ENCODE assay signal across 20 mouse cellular contexts in genomic region chr2:162332066-162332683, GRCm38 (mm10).
DNase-seq lines count a peak whose midpoint lies in the region; ATAC-seq and TF ChIP-seq lines count a peak whose summit lies in the region.
"Had no signal": no experiment of that assay in that cellular context is flagged by ENCODE, and none has a peak within 500 bp of the region (broad histone marks: within the 10 kb centered on the region; RNA-seq: fewer than 3 reads in every experiment).

No protein-coding gene starts in this region.

- no peak for TF ChIP-seq POLR2A in brain, embryonic 14.5 days (IDR thresholded peaks at IDR 0.05; ENCODE audit: borderline replicate concordance, extremely low read depth, insufficient read depth, insufficient read length, poor library complexity, severe bottlenecking)

- H3K4me1 ChIP-seq in forebrain, embryonic 11.5 days (replicated peaks; ENCODE audit: control insufficient read depth, insufficient read depth, low read length), result no peaks in the 10 kb centered on the region; the same call in 1 of the 2 replicates
- H3K4me1 ChIP-seq in forebrain, postnatal 0 days (ENCODE audit: insufficient read depth), result no peaks in the 10 kb centered on the region
- H3K4me1 ChIP-seq in midbrain, embryonic 12.5 days, result peaks cover 16% of the 10 kb centered on the region
- peaks cover 2% of the 10 kb centered on the region; the same call in 1 of the 2 replicates for H3K4me1 ChIP-seq in midbrain, embryonic 14.5 days (ENCODE audit: control insufficient read depth, insufficient read depth, low read length)
- H3K4me1 ChIP-seq: embryonic facial prominence, embryonic 12.5 days; heart, embryonic 15.5 days had no signal

- peak; percentile 83 for ATAC-seq in forebrain, embryonic 11.5 days (replicated peaks; ENCODE audit: low FRiP score)
- no peak for ATAC-seq in forebrain, postnatal 0 days
- peak; percentile 49 for ATAC-seq in midbrain, embryonic 12.5 days (ENCODE audit: low FRiP score, low read depth)
- ATAC-seq in midbrain, embryonic 14.5 days (ENCODE audit: low FRiP score, low TSS enrichment), result no peak
- ATAC-seq: hindbrain, postnatal 0 days had no signal

- H3K4me2 ChIP-seq in forebrain, embryonic 11.5 days (ENCODE audit: low read depth, low read length, severe bottlenecking), result no peak overlapping the region
- H3K4me2 ChIP-seq in forebrain, postnatal 0 days (ENCODE audit: low read depth), result no peak overlapping the region
- no peak overlapping the region for H3K4me2 ChIP-seq in midbrain, embryonic 12.5 days (replicated peaks)
- no peak overlapping the region for H3K4me2 ChIP-seq in midbrain, embryonic 14.5 days (ENCODE audit: low read length)
- H3K4me2 ChIP-seq: embryonic facial prominence, embryonic 12.5 days; heart, embryonic 11.5 days; heart, embryonic 15.5 days had no signal

- TF ChIP-seq CTCF in forebrain, postnatal 0 days (IDR thresholded peaks at IDR 0.05; ENCODE audit: low read depth), result no peak
- TF ChIP-seq CTCF in brain, embryonic 14.5 days (IDR thresholded peaks at IDR 0.05; ENCODE audit: borderline replicate concordance, extremely low read depth, insufficient read depth, insufficient read length), result no peak

- H3K36me3 ChIP-seq in forebrain, embryonic 11.5 days (ENCODE audit: control insufficient read depth, insufficient read depth, low read length), result no peaks in the 10 kb centered on the region
- H3K36me3 ChIP-seq in forebrain, postnatal 0 days (ENCODE audit: insufficient read depth), result no peaks in the 10 kb centered on the region
- H3K36me3 ChIP-seq in midbrain, embryonic 12.5 days, result no peaks in the 10 kb centered on the region
- no peaks in the 10 kb centered on the region for H3K36me3 ChIP-seq in midbrain, embryonic 14.5 days (ENCODE audit: control insufficient read depth, insufficient read depth, low read length)
- H3K36me3 ChIP-seq: embryonic facial prominence, embryonic 12.5 days; heart, embryonic 15.5 days had no signal

- WGBS in forebrain, embryonic 11.5 days, result 27% methylated on average over 5 of the region's 5 CpGs
- 22% methylated on average over 5 of the region's 5 CpGs for WGBS in forebrain, postnatal 0 days
- WGBS in midbrain, embryonic 12.5 days, result 51% methylated on average over 5 of the region's 5 CpGs
- 27% methylated on average over 5 of the region's 5 CpGs for WGBS in midbrain, embryonic 14.5 days

- peaks cover 3% of the 10 kb centered on the region; the same call in 1 of the 2 replicates for H3K27me3 ChIP-seq in forebrain, embryonic 11.5 days (ENCODE audit: control insufficient read depth, insufficient read depth, low read length)
- no peaks in the 10 kb centered on the region for H3K27me3 ChIP-seq in forebrain, postnatal 0 days (ENCODE audit: insufficient read depth, low read length)
- no peaks in the 10 kb centered on the region for H3K27me3 ChIP-seq in midbrain, embryonic 12.5 days
- H3K27me3 ChIP-seq in midbrain, embryonic 14.5 days (ENCODE audit: control insufficient read depth, insufficient read depth, low read length), result no peaks in the 10 kb centered on the region
- H3K27me3 ChIP-seq: embryonic facial prominence, embryonic 12.5 days; heart, embryonic 15.5 days had no signal

- H3K9me3 ChIP-seq in forebrain, embryonic 11.5 days (ENCODE audit: control insufficient read depth, low read length), result no peaks in the 10 kb centered on the region
- no peaks in the 10 kb centered on the region for H3K9me3 ChIP-seq in forebrain, postnatal 0 days (ENCODE audit: low read length)
- H3K9me3 ChIP-seq in midbrain, embryonic 12.5 days, result no peaks in the 10 kb centered on the region
- H3K9me3 ChIP-seq in midbrain, embryonic 14.5 days (ENCODE audit: control insufficient read depth, low read length), result no peaks in the 10 kb centered on the region
- H3K9me3 ChIP-seq: embryonic facial prominence, embryonic 12.5 days; heart, embryonic 15.5 days had no signal

- no peak overlapping the region for H3K27ac ChIP-seq in forebrain, embryonic 11.5 days (ENCODE audit: low read depth, low read length)
- H3K27ac ChIP-seq in forebrain, postnatal 0 days (ENCODE audit: low read depth, low read length), result no peak overlapping the region
- H3K27ac ChIP-seq in midbrain, embryonic 12.5 days (replicated peaks), result no peak overlapping the region
- H3K27ac ChIP-seq in midbrain, embryonic 14.5 days (replicated peaks; ENCODE audit: low read depth, low read length), result no peak overlapping the region
- H3K27ac ChIP-seq: embryonic facial prominence, embryonic 12.5 days; heart, embryonic 15.5 days; hindbrain, postnatal 0 days had no signal

- no peak for DNase-seq in forebrain, embryonic 11.5 days (ENCODE audit: low spot score)
- no peak for DNase-seq in forebrain, postnatal 0 days
- DNase-seq in heart, adult 11 months, result peak; percentile 39
- DNase-seq in heart, adult 8-10 months (ENCODE audit: low spot score), result no peak
- DNase-seq in midbrain, embryonic 14.5 days, result no peak
- peak; percentile 75 for DNase-seq in brain, embryonic 14.5 days (ENCODE audit: low read depth)
- DNase-seq: adrenal gland, postnatal 10 days; B cell, adult 2 months; cerebellum, adult 11-12 months; cerebellum, adult 9-10 months; cerebellum, postnatal 25 days; gastrocnemius, postnatal 36 days; heart, adult 18-20 months; heart, postnatal 14 days; kidney, adult 11 months had no signal

- H3K4me3 ChIP-seq in forebrain, embryonic 11.5 days (ENCODE audit: low read depth, low read length), result no peak overlapping the region
- H3K4me3 ChIP-seq in forebrain, postnatal 0 days (ENCODE audit: low read depth, low read length), result no peak overlapping the region
- H3K4me3 ChIP-seq in midbrain, embryonic 12.5 days, result no peak overlapping the region
- no peak overlapping the region for H3K4me3 ChIP-seq in midbrain, embryonic 14.5 days (replicated peaks; ENCODE audit: low read depth, low read length)
- H3K4me3 ChIP-seq: embryonic facial prominence, embryonic 12.5 days; heart, embryonic 15.5 days had no signal

- H3K9ac ChIP-seq in forebrain, embryonic 11.5 days (ENCODE audit: low read length), result no peak overlapping the region
- H3K9ac ChIP-seq in forebrain, postnatal 0 days, result no peak overlapping the region
- H3K9ac ChIP-seq in midbrain, embryonic 12.5 days (replicated peaks), result no peak overlapping the region
- no peak overlapping the region for H3K9ac ChIP-seq in midbrain, embryonic 14.5 days (replicated peaks; ENCODE audit: low read length)
- H3K9ac ChIP-seq: embryonic facial prominence, embryonic 12.5 days; heart, embryonic 15.5 days had no signal

Comparison
In these comparisons a context has a peak if more than half of its experiments do, and no peak if none do; other contexts are left out.
1. ATAC-seq: peak in forebrain, embryonic 11.5 days (single experiment) and midbrain, embryonic 12.5 days (single experiment); none in forebrain, postnatal 0 days (single experiment) and midbrain, embryonic 14.5 days (single experiment).
2. DNase-seq: peak in heart, adult 11 months (single experiment) and brain, embryonic 14.5 days (single experiment); none in forebrain, embryonic 11.5 days (single experiment), forebrain, postnatal 0 days (single experiment), heart, adult 8-10 months (single experiment) and midbrain, embryonic 14.5 days (single experiment).